Mouse (Mus musculus) CH12.LX (cell line): ENCODE results near the gene Fam171a1.

Source experiments
- CHD2 ChIP-seq: IDR thresholded peaks from 2 replicates; pipeline ENCODE4 v1.6.1; 2011; ENCODE audit warnings: low read length, improper control_type of control experiment
- ELF1 ChIP-seq: IDR thresholded peaks from 2 replicates; pipeline ENCODE4 v1.6.1; 2014; ENCODE audit warnings: low read depth, mild to moderate bottlenecking, inconsistent platforms, low read length, improper control_type of control experiment
- EP300 ChIP-seq: IDR thresholded peaks from 2 replicates; pipeline ENCODE4 v1.6.1; 2011; ENCODE audit warnings: low read length, improper control_type of control experiment
- KAT2A ChIP-seq: IDR thresholded peaks from 2 replicates; pipeline ENCODE4 v1.6.1; 2012; ENCODE audit warnings: low read length, improper control_type of control experiment, inconsistent platforms; ENCODE audit not compliant: insufficient replicate concordance
- POLR2A ChIP-seq: IDR thresholded peaks from 2 replicates; pipeline ENCODE4 v1.6.1; 2011; ENCODE audit warnings: low read depth, mild to moderate bottlenecking, improper control_type of control experiment, low read length
- TCF12 ChIP-seq: IDR thresholded peaks from 2 replicates; pipeline ENCODE4 v1.6.1; 2014; ENCODE audit warnings: low read depth, mild to moderate bottlenecking, inconsistent platforms, low read length, improper control_type of control experiment
- USF1 ChIP-seq: IDR thresholded peaks from 2 replicates; pipeline ENCODE4 v1.6.1; 2014; ENCODE audit warnings: low read depth, mild to moderate bottlenecking, inconsistent platforms, low read length, improper control_type of control experiment
- ZNF384 ChIP-seq: IDR thresholded peaks from 2 replicates; pipeline ENCODE4 v1.6.1; 2012; ENCODE audit warnings: low read depth, low read length, improper control_type of control experiment, inconsistent platforms

DNA sequence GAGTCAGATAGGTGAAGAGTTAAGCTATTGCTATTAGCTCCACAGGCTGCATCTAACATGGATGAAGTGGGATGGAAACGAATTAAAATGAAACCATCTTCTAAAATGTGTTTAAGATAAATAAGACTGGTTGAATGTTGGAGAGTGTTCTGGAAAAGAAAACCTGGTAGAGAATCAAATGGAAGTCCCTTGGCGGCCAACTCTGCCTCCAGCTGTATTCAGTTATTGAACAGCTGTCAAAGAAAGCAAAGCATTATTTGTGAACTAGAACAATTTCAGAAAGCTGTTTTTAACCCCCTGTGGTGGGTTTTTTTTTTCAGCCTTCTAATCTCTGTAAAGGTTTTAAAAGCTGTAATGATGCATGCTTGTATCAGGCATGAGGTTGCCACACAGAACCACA lies 41.0 kb downstream of the Fam171a1 start:
- TF ChIP-seq POLR2A (no peak), EP300 (no peak), TCF12 (no peak), ZNF384 (no peak), USF1 (no peak), CHD2 (no peak), KAT2A (no peak), ELF1 (no peak)
